ENCODE assay signal across 35 mouse cellular contexts in genomic region chr5:7720688-7721087, GRCm38 (mm10).
"Had no signal": no experiment of that assay in that cellular context is flagged by ENCODE, and none has a peak within 500 bp of the region (broad histone marks: within the 10 kb centered on the region; RNA-seq: fewer than 3 reads in every experiment).

No protein-coding gene starts in this region.

- ATAC-seq: hindbrain, embryonic 16.5 days; hindbrain, postnatal 0 days; inflammation-experienced regulatory T-cells, adult 6 months; intestine, embryonic 15.5 days; intestine, embryonic 16.5 days; intestine, postnatal 0 days had no signal

- H3K9me3 ChIP-seq: heart, embryonic 10.5 days; heart, embryonic 12.5 days; heart, embryonic 13.5 days; heart, embryonic 15.5 days; hindbrain, embryonic 10.5 days; hindbrain, embryonic 12.5 days; hindbrain, embryonic 13.5 days; hindbrain, embryonic 15.5 days; intestine, embryonic 15.5 days; kidney, embryonic 15.5 days had no signal

- H3K9ac ChIP-seq: heart, embryonic 12.5 days; heart, embryonic 13.5 days; heart, embryonic 15.5 days; hindbrain, embryonic 12.5 days; hindbrain, embryonic 13.5 days; hindbrain, embryonic 14.5 days; hindbrain, embryonic 15.5 days; intestine, embryonic 15.5 days; kidney, embryonic 15.5 days had no signal

- H3K27me3 ChIP-seq: heart, embryonic 12.5 days; heart, embryonic 13.5 days; heart, embryonic 15.5 days; hindbrain, embryonic 12.5 days; hindbrain, embryonic 13.5 days; hindbrain, embryonic 15.5 days; intestine, embryonic 15.5 days; kidney, embryonic 15.5 days had no signal

- H3K4me2 ChIP-seq: heart, embryonic 12.5 days; heart, embryonic 13.5 days; heart, embryonic 15.5 days; hindbrain, embryonic 12.5 days; hindbrain, embryonic 13.5 days; hindbrain, embryonic 14.5 days; hindbrain, embryonic 15.5 days; intestine, embryonic 15.5 days; kidney, embryonic 15.5 days had no signal

- DNase-seq: heart, postnatal 10 days; heart, postnatal 14 days; heart, postnatal 36 days; heart, postnatal 4 days; kidney, adult 11 months; kidney, adult 18-20 months; kidney, adult 2 months; kidney, adult 8-10 months; kidney, adult 9 months; kidney, postnatal 10 days; kidney, postnatal 14 days; kidney, postnatal 25 days; kidney, postnatal 36 days; kidney, postnatal 4 days; layer of hippocampus, adult 9-11 months; layer of hippocampus, postnatal 36 days had no signal

- H3K4me3 ChIP-seq: heart, embryonic 10.5 days; heart, embryonic 12.5 days; heart, embryonic 13.5 days; heart, embryonic 15.5 days; hindbrain, embryonic 10.5 days; hindbrain, embryonic 12.5 days; hindbrain, embryonic 13.5 days; hindbrain, embryonic 15.5 days; intestine, embryonic 15.5 days; kidney, embryonic 15.5 days; layer of hippocampus, adult 2 months; left cerebral cortex, adult 2 months had no signal

- H3K27ac ChIP-seq: heart, embryonic 10.5 days; heart, embryonic 13.5 days; heart, embryonic 15.5 days; hindbrain, embryonic 10.5 days; hindbrain, embryonic 12.5 days; hindbrain, embryonic 13.5 days; hindbrain, embryonic 14.5 days; hindbrain, embryonic 15.5 days; hindbrain, postnatal 0 days; intestine, embryonic 15.5 days; kidney, embryonic 15.5 days; kidney, postnatal 0 days; layer of hippocampus, adult 2 months; left cerebral cortex, adult 2 months had no signal

- H3K36me3 ChIP-seq: heart, embryonic 10.5 days; heart, embryonic 12.5 days; heart, embryonic 13.5 days; heart, embryonic 15.5 days; hindbrain, embryonic 10.5 days; hindbrain, embryonic 12.5 days; hindbrain, embryonic 13.5 days; hindbrain, embryonic 15.5 days; intestine, embryonic 15.5 days; kidney, embryonic 15.5 days had no signal

- H3K4me1 ChIP-seq: heart, embryonic 10.5 days; heart, embryonic 12.5 days; heart, embryonic 13.5 days; heart, embryonic 15.5 days; hindbrain, embryonic 10.5 days; hindbrain, embryonic 12.5 days; hindbrain, embryonic 13.5 days; hindbrain, embryonic 15.5 days; intestine, embryonic 15.5 days; kidney, embryonic 15.5 days had no signal
